Mouse (Mus musculus) intestine, embryonic 14.5 days (tissue): ENCODE results near the gene Spef2. TPM values are rescaled to one million over a fixed set of nuclear protein-coding genes. Genes with fewer than 3 reads are reported as not detected.
"Not testable (repeated sequence)": the region's sequence is repeated elsewhere in the genome, so short reads cannot be mapped to it uniquely, and the experiment has no call there.

Experiments used
- ATAC-seq: fragments of 200-750 bp; cut with Nextera tagmentation; replicated peaks from 2 replicates; pipeline ENCODE4 v1.8.0; 2017; ENCODE audit warnings: low read depth, moderate number of reproducible peaks, moderate TSS enrichment, moderate library complexity; ENCODE audit not compliant: low FRiP score, low TSS enrichment
- DNase-seq: peaks from one replicate; pipeline ENCODE4 v3.0.0-alpha.2; 2018; ENCODE audit warnings: low spot score
- H3K27ac ChIP-seq: fragments of 300-500 bp; sonication (generic); 2 replicates; pipeline ENCODE4 v1.5.1; 2014; ENCODE audit warnings: low read depth, mild to moderate bottlenecking, control low read depth
- H3K27me3 ChIP-seq: fragments of 300-500 bp; sonication (generic); replicated peaks from 2 replicates; pipeline ENCODE4 v1.6.1; 2014; ENCODE audit warnings: low read length, control low read depth; ENCODE audit not compliant: control insufficient read depth, insufficient read depth
- H3K36me3 ChIP-seq: fragments of 300-500 bp; sonication (generic); 2 replicates; pipeline ENCODE4 v1.6.1; 2014; ENCODE audit warnings: low read length, control low read depth; ENCODE audit not compliant: control insufficient read depth, insufficient read depth
- H3K4me1 ChIP-seq: fragments of 300-500 bp; sonication (generic); replicated peaks from 2 replicates; pipeline ENCODE4 v1.6.1; 2014; ENCODE audit warnings: low read length, control low read depth, mixed read lengths; ENCODE audit not compliant: control insufficient read depth, insufficient read depth
- H3K4me2 ChIP-seq: fragments of 300-500 bp; sonication (generic); 2 replicates; pipeline ENCODE4 v1.6.1; 2014; ENCODE audit warnings: low read length
- H3K4me3 ChIP-seq: fragments of 300-500 bp; sonication (generic); 2 replicates; pipeline ENCODE4 v1.5.1; 2014; ENCODE audit warnings: low read depth, low read length, control low read depth, mixed read lengths
- H3K9ac ChIP-seq: fragments of 300-500 bp; sonication (generic); 2 replicates; pipeline ENCODE4 v1.6.1; 2014; ENCODE audit warnings: mild to moderate bottlenecking, low read length
- H3K9me3 ChIP-seq: fragments of 300-500 bp; sonication (generic); 2 replicates; pipeline ENCODE4 v1.6.1; 2016; ENCODE audit warnings: low read length, control low read depth; ENCODE audit not compliant: control insufficient read depth
- WGBS: fragments of 180-500 bp; shearing (Covaris S2); extraction: QIAGEN DNeasy Blood & Tissue Kit; methylation state at CpG from one replicate; pipeline ENCODE4 v1.1.7; 2014; 5-methylcytosine and 5-hydroxymethylcytosine counted together
- polyA plus RNA-seq: library from polyadenylated mRNA; unstranded; fragments of >200 nt; fragmentation: Nextera tagmentation; extraction: Ambion mirVana; gene quantifications from 2 replicates; pipeline ENCODE4 v1.2.1, GENCODE M21; 2014

Gene Spef2
- polyA plus RNA-seq, 1 experiment from 2014 or later, result 0.49 TPM

DNA sequence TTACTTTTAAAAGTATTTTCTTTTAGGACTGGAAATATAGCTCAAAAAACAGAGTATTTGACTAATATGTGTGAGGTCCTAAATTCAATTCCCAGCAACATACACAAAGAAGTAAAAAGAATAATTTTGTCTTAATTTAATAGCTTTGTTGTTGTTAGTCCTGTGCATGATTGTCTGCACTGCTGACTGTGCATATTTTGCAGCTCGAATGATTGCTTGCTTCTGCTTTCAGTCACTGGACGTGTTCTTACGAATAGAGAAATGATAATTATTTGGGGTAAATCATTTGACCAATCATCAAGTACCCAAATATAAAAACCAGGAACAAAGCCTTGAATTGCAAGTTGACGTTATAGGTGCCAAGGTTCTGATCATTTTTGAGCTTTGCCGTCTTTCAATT is 57.8 kb downstream of the Spef2 start:
- ATAC-seq (no peak), DNase-seq (no peak)
- Histone ChIP-seq H3K9ac (no peak overlapping the region), H3K4me3 (no peak overlapping the region), H3K4me1 (no peaks in the 10 kb centered on the region), H3K4me2 (no peak overlapping the region), H3K9me3 (no peaks in the 10 kb centered on the region), H3K27me3 (no peaks in the 10 kb centered on the region), H3K27ac (no peak overlapping the region), H3K36me3 (no peaks in the 10 kb centered on the region)
- 86% methylated on average over 5 of the region's 5 CpGs for WGBS

GRCm38 (mm10) chr15:9690436-9690835 is 58.2 kb downstream of the Spef2 start:
- no peak for ATAC-seq

GRCm38 (mm10) chr15:9683485-9683884 is 65.2 kb downstream of the Spef2 start:
- no peak overlapping the region for H3K4me2 ChIP-seq
- H3K9me3 ChIP-seq, result no peaks in the 10 kb centered on the region
- DNase-seq (no peak), ATAC-seq (no peak)
- no peak overlapping the region for H3K27ac ChIP-seq
- no peak overlapping the region for H3K9ac ChIP-seq
- 79% methylated on average over 4 of the region's 4 CpGs for WGBS
- H3K4me3 ChIP-seq, result no peak overlapping the region
- H3K4me1 ChIP-seq, result no peaks in the 10 kb centered on the region
- H3K27me3 ChIP-seq, result no peaks in the 10 kb centered on the region
- H3K36me3 ChIP-seq, result no peaks in the 10 kb centered on the region

More at GRCm38 (mm10) chr15:9690436-9690835, 58.2 kb downstream of the Spef2 start:
- H3K9ac ChIP-seq, result no peak overlapping the region
- H3K4me3 ChIP-seq, result no peak overlapping the region
- H3K4me2 ChIP-seq, result no peak overlapping the region
- no peaks in the 10 kb centered on the region for H3K27me3 ChIP-seq
- no peak for DNase-seq
- H3K36me3 ChIP-seq, result no peaks in the 10 kb centered on the region
- no peak overlapping the region for H3K27ac ChIP-seq
- no peaks in the 10 kb centered on the region for H3K9me3 ChIP-seq
- H3K4me1 ChIP-seq, result no peaks in the 10 kb centered on the region
- WGBS, result 69% methylated on average over 1 of the region's 1 CpGs

- Histone ChIP-seq H3K4me3 (no peak overlapping the region), H3K4me1 (no peaks in the 10 kb centered on the region), H3K4me2 (no peak overlapping the region), H3K27me3 (no peaks in the 10 kb centered on the region), H3K9ac (no peak overlapping the region), H3K36me3 (no peaks in the 10 kb centered on the region), H3K9me3 (no peaks in the 10 kb centered on the region), H3K27ac (no peak overlapping the region)
- no peak for DNase-seq
- ATAC-seq, result no peak
- WGBS, result 80% methylated on average over 9 of the region's 9 CpGs
These were observed 71.2 kb downstream of the Spef2 start for GRCm38 (mm10) chr15:9677343-9678036.

DNA sequence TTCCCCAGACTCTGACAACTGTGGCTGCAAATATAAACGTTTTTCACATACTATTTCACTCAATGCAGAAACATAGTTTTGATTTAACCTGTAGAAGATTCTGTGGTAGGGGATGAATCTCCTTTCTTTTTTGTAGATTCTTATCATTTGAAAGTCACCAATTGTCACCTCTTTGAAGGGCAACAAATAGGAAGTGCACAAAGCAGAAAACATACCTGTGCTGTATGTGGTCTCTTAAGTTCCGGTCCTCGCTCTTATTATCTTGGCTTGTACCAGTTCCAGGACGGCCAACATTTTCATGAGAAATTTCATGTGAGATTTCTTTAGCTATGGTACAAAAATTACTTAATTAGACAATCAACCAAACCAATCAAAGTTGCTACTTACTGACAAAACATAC is 80.1 kb downstream of the Spef2 start:
- no peak overlapping the region for H3K4me2 ChIP-seq
- no peak overlapping the region for H3K27ac ChIP-seq
- WGBS, result 88% methylated on average over 4 of the region's 4 CpGs
- no peaks in the 10 kb centered on the region for H3K9me3 ChIP-seq
- DNase-seq (no peak), ATAC-seq (no peak)
- no peak overlapping the region for H3K4me3 ChIP-seq
- H3K9ac ChIP-seq, result no peak overlapping the region
- no peaks in the 10 kb centered on the region for H3K27me3 ChIP-seq
- H3K36me3 ChIP-seq, result no peaks in the 10 kb centered on the region
- no peaks in the 10 kb centered on the region for H3K4me1 ChIP-seq

- not testable (repeated sequence) for ATAC-seq
These were observed 83.7 kb downstream of the Spef2 start for GRCm38 (mm10) chr15:9664948-9665347.

DNA sequence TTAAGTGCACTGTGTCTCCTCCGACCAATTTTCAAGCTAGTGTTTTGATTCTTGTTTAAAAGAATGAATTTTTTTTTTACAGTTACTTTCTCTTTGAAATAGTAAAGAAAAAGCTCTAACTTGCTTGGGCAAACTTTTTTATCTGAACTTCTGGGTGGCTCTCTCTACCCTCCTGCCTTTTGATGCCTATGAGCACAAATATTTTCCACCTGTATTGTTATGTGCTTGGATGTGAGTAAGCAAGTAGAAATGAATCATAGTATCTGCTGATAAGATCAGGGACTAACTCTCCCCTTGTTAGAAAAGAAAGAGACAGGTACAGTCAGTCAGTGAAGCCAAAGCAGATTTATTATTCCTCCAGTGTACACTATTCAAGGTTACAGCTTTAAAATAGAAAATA is 87.5 kb downstream of the Spef2 start:
- H3K4me1 ChIP-seq, result no peaks in the 10 kb centered on the region
- H3K27ac ChIP-seq, result no peak overlapping the region
- no peak overlapping the region for H3K4me3 ChIP-seq
- no peaks in the 10 kb centered on the region for H3K9me3 ChIP-seq
- H3K36me3 ChIP-seq, result no peaks in the 10 kb centered on the region
- 77% methylated on average over 1 of the region's 1 CpGs for WGBS
- no peak for DNase-seq
- no peak overlapping the region for H3K9ac ChIP-seq
- H3K27me3 ChIP-seq, result no peaks in the 10 kb centered on the region
- no peak overlapping the region for H3K4me2 ChIP-seq
- ATAC-seq, result no peak

More at GRCm38 (mm10) chr15:9664948-9665347, 83.7 kb downstream of the Spef2 start:
- H3K4me3 ChIP-seq, DNase-seq, H3K27ac ChIP-seq, H3K36me3 ChIP-seq, H3K4me2 ChIP-seq, H3K27me3 ChIP-seq, H3K9me3 ChIP-seq, H3K4me1 ChIP-seq, H3K9ac ChIP-seq: not testable (repeated sequence)
- 89% methylated on average over 2 of the region's 2 CpGs for WGBS

- Histone ChIP-seq H3K9me3 (no peaks in the 10 kb centered on the region), H3K4me3 (no peak overlapping the region), H3K4me1 (no peaks in the 10 kb centered on the region), H3K36me3 (no peaks in the 10 kb centered on the region), H3K4me2 (no peak overlapping the region), H3K27me3 (no peaks in the 10 kb centered on the region), H3K9ac (no peak overlapping the region), H3K27ac (no peak overlapping the region)
- DNase-seq (no peak), ATAC-seq (no peak)
- 91% methylated on average over 12 of the region's 12 CpGs for WGBS
These were observed 114.2 kb downstream of the Spef2 start for GRCm38 (mm10) chr15:9634471-9634870.

GRCm38 (mm10) chr15:9631657-9632056 is 117.0 kb downstream of the Spef2 start:
- DNase-seq (no peak), ATAC-seq (no peak)
- Histone ChIP-seq H3K36me3 (no peaks in the 10 kb centered on the region), H3K27ac (no peak overlapping the region), H3K4me1 (no peaks in the 10 kb centered on the region), H3K9ac (no peak overlapping the region), H3K4me2 (no peak overlapping the region), H3K4me3 (no peak overlapping the region), H3K9me3 (no peaks in the 10 kb centered on the region), H3K27me3 (no peaks in the 10 kb centered on the region)
- 86% methylated on average over 6 of the region's 6 CpGs for WGBS
